Mouse (Mus musculus): Measurements from ENCODE around the gene Bcas2.
A peak's percentile ranks its signal among the peaks of the same experiment; 100 is the strongest.
"Not testable (repeated sequence)": the region's sequence is repeated elsewhere in the genome, so short reads cannot be mapped to it uniquely, and the experiment has no call there.

The Bcas2 gene

DNA sequence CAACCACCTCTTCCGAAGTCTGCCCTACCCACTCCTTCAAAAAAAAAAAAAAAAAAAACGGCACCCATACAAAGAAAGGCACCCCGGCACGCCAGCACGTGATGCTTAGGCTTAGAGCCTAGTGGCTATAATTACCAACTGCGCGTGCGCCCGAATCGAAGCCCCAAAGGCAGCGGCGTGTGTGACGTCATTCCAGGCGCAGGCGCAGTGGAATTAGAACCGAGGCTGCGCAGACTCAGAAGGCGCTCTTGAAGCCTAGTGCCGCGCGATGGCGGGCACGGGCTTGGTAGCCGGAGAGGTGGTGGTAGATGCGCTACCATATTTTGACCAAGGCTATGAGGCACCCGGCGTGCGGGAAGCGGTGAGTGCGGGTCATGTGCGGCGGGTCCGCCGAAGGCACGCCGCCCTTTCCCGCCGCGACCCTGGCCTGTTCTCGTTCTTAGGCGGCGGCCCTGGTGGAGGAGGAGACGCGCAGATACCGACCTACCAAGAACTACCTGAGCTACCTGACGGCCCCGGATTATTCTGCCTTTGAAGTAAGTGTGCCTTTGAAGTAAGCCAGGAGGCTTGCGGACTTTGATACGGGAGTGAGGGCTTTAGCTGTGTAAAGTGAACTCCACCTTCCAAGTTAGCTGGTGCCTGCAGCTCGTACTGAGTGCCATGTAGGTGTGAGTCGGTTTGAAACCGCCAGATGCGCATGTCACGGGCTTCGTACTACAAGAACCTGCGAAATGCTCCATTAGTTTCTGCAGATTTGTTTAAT lies at the start of gene Bcas2:
TSS of gene Bcas2 (plus strand) at position 151 of the 763 bp plus-strand sequence.
- DNase-seq (ENCODE audit: low spot score) = peak; percentile 95

DNA sequence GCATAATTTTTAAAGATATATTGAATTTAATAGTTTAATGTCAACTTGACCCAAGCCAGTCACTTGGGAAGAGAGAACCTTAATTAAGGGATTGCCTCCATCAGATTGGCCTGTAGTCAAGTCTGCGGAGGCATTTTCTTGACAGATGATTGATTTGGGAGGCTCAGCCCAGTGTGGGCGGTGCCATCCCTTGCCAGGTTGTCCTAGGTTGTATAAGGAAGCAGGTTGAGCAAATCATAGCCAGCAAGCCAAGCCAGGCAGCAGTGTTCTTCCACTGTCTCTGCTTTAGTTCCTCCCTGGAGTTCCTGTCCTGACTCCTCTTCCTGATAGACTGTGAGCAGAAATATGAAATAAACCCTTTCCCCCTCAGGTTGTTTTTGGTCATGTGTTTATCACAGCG lies 47.8 kb upstream of the Bcas2 start:
- DNase-seq (ENCODE audit: low spot score) = no peak

DNA sequence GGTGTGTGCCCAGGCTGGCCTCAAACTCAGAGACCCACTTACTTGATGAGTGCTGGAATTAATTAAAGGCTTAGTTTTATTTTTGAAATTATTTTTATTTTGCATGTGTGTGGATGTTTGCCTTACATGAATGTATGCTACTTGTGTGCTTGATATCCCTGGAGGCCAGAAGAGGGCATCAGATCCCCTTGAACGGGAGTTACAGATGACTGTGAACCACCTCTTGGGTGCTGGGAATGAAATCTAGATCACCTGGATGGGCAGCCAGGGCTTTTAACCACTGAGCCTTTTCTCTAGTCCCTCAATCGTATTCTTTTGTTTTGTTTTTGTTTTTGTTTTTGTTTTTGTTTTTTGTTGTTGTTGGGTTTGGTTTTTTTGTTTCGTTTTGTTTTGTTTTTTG lies 45.3 kb upstream of the Bcas2 start:
- no peak for DNase-seq (ENCODE audit: low spot score)

DNA sequence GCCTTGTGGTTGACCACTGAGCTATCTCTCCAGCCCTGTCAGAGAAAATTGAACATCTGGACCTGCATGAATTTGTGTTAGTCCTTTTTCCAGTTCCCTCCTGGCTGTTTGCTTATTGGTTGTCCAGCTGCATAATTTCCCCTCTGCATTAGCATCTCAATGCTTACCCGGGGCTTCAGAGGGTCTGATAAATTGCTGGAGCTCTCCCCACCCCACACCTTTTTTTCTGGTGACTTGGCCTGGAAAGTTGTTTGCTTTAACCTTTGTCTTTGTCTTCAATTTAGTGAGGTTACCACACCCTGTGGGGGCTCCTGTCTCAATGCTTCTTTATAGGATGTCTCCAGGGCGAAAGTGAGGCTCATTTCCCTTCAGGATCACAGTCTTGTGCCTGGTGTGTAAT lies 44.3 kb upstream of the Bcas2 start:
- no peak for DNase-seq (ENCODE audit: low spot score)

- no peak for DNase-seq (ENCODE audit: low spot score)
Observed at GRCm38 (mm10) chr3:103127721-103128120, 43.7 kb upstream of the Bcas2 start.

- DNase-seq (ENCODE audit: low spot score) = no peak
Observed at GRCm38 (mm10) chr3:103128251-103128650, 43.2 kb upstream of the Bcas2 start.

GRCm38 (mm10) chr3:103129367-103130159 lies 41.9 kb upstream of the Bcas2 start:
- DNase-seq (ENCODE audit: low spot score) = peak; percentile 23

- DNase-seq (ENCODE audit: low spot score) = peak; percentile 41
Observed at GRCm38 (mm10) chr3:103130236-103130751, 41.2 kb upstream of the Bcas2 start.

- DNase-seq (ENCODE audit: low spot score) = no peak
Observed at GRCm38 (mm10) chr3:103133098-103133497, 38.4 kb upstream of the Bcas2 start.

GRCm38 (mm10) chr3:103136414-103137077 lies 34.9 kb upstream of the Bcas2 start:
- no peak for DNase-seq (ENCODE audit: low spot score)

- no peak for DNase-seq (ENCODE audit: low spot score)
Observed at GRCm38 (mm10) chr3:103139047-103139446, 32.4 kb upstream of the Bcas2 start.

DNA sequence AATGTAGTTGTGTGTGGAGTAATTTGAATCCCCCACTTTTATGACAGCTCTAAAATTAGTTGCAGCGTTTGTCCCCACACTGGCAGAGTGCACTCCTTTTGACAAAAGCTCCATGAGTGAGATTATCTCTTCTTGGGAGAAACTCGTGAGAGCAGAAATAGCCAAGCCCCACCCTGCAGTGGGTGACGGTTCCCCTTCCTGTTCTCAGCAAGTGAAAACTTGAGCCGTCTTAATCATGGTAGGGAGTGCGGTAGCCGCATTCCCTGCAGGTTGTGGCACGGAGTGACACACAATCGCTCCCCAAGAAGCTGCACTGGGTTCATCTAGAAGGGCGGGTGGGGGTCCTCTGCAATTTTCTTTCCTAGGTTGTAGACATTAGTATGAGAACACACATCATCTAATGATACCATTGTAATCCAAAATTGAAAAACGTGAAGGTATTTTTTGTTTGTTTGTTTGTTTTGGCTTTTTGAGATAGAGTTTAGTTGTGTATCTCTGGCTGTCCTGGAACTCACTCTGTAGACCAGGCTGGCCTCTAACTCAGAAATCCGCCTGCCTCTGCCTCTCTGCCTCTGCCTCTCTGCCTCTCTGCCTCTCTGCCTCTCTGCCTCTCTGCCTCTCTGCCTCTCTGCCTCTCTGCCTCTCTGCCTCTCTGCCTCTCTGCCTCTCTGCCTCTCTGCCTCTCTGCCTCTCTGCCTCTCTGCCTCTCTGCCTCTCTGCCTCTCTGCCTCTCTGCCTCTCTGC lies 31.2 kb upstream of the Bcas2 start:
- not testable (repeated sequence) for DNase-seq (ENCODE audit: low spot score)

- DNase-seq (ENCODE audit: low spot score) = no peak
Observed at GRCm38 (mm10) chr3:103141287-103141686, 30.2 kb upstream of the Bcas2 start.

- peak; percentile 56 for DNase-seq (ENCODE audit: low spot score)
Observed at GRCm38 (mm10) chr3:103142366-103142765, 29.1 kb upstream of the Bcas2 start.

DNA sequence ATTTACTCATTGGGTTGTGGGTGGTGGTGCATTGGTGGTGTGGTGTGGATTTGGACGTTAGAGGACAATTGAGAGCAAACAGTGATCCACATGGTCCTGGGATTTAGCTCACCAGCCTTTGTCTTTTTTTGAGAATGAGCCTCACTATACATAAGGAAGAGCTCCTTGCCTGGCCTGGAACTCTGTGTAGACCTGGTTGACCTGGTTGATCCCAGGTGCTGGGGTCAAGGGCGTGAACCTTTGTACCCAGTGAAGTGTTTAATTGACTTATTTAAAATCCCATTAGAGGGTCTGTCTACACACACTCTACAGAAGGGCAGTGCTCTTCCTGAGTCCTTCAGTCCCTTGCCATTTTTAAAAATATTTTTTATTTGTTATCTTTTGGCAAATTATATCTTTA lies 26.1 kb upstream of the Bcas2 start:
- no peak for DNase-seq (ENCODE audit: low spot score)

GRCm38 (mm10) chr3:103145791-103146190 lies 25.7 kb upstream of the Bcas2 start:
- no peak for DNase-seq (ENCODE audit: low spot score)

DNA sequence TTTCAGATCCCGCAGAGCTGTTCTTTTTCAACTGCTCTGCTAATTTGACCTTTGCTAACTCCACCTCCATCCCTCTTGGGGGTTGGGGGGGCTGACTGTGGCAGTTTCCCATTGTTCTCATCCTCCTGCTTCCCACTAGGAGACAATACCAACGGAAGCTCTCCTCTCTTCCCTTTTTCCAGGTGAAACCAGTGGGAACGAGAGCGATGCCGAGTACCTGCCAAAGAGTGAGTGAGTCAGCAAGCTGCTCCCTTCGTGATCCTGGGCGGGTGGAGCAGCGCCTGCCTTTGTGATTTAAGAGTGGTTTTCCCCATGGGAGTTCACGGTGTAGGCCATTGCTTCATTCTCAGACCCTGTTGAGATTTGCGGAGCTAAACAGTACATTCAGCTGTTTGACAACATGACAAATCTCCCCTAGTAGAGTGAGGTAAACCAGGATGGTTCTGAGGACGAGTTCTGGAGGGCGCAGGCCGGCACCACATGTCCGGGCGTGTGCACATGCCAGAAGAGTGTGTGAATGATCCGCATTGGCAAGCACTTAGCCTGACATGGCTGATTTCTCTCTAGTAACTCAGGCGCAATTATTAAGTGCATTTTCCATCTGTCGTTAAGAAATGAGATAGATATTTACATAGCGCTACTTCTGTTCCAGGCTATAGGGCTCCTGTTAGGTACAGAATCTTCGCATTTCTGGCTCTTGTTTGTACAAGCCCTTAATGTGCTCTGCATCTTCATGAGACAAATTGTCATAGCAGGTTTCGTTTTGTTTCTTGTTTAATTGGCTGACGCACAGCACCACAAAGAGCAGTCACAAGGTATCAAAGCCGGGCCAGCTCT lies 24.9 kb upstream of the Bcas2 start:
- DNase-seq (ENCODE audit: low spot score) = no peak

DNA sequence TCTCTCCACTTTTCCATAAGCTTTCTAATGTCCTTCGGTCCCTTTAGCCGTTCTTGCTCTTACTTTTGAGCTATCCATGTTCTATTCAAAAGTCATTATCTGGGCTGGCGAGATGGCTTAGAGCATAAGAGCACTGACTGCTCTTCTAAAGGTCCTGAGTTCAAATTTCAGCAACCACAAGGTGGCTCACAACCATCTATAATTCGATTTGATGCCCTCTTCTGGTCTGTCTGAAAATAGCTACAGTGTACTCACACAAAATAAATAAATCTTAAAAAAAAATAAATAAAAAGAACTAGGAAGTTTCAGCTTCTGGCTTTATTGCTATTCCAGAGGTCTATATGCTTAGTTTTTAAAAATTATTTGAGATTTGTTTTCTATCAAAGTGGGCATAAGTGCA lies 23.7 kb upstream of the Bcas2 start:
- no peak for DNase-seq (ENCODE audit: low spot score)

DNA sequence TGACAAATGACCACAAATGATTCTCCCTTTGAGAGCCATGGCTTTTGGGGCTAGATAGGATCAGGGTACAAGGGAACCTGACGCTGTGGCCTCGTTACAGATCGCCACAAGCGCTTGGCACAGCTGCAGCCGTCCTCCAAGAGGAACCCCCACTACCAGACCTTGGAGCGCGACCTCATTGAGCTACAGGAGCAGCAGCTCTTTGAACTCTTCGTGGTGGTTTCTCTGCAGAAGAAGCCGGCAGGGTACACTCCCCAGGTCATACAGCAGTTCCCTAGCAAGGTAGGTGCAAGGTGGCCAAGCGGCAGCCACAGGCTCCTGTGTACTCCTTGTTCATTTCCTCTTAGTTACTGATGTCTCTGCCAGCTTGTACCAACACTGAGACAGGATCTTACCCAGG lies 22.5 kb upstream of the Bcas2 start:
- DNase-seq (ENCODE audit: low spot score) = no peak

DNA sequence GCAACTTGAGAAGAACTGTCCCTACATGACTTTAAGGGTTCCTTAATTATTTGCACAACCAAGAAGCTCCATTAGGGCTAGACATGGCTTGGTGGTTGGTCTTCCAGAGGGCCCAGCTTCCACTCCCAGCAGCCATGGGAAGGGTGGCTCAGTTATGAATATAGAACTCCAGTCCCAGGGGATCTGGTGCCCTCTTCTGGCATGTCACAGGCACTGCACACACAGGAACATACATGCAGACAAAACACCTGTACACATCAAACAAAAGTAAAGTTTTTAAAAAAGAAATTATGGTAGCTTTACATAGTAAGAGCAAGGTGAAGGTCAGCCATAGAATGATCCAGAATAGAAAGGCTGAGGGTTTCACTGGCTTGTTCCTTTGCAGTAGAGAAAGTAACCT lies 17.7 kb upstream of the Bcas2 start:
- DNase-seq (ENCODE audit: low spot score) = no peak

Measured in yolk sac, embryonic 10.5 days (tissue).